ENCODE assay signal across 8 mouse cellular contexts in genomic region chr5:103773100-103773552, GRCm38 (mm10).
DNase-seq lines count a peak whose midpoint lies in the region; ATAC-seq and TF ChIP-seq lines count a peak whose summit lies in the region.

No protein-coding gene starts in this region.

- peaks cover 55% of the 10 kb centered on the region for H3K4me1 ChIP-seq in kidney, postnatal 0 days (replicated peaks; ENCODE audit: insufficient read depth, low read length)

- peak overlapping the region; percentile 92 for H3K27ac ChIP-seq in kidney, postnatal 0 days

- H3K36me3 ChIP-seq in kidney, postnatal 0 days (ENCODE audit: insufficient read depth, low read length) = no peaks in the 10 kb centered on the region

- H3K9me3 ChIP-seq in kidney, postnatal 0 days (replicated peaks; ENCODE audit: low read length) = no peaks in the 10 kb centered on the region

- peak overlapping the region; percentile 51 for H3K4me2 ChIP-seq in kidney, postnatal 0 days (ENCODE audit: low read length)

- DNase-seq in 3134 (ENCODE audit: extremely low read depth, insufficient read length, low spot score) (peak; percentile 47), adipocyte (ENCODE audit: low spot score) (peak; percentile 86)
- peak; percentile 83 for DNase-seq in heart, adult 8-10 months (ENCODE audit: low spot score)
- DNase-seq in kidney, postnatal 0 days (ENCODE audit: low spot score) = peak; percentile 78
- DNase-seq in lung, postnatal 4 days = peak; percentile 51 to 66
- no peak for DNase-seq in cerebellum, postnatal 25 days
- DNase-seq in ovary, adult 18-20 months (ENCODE audit: low spot score) = no peak
- no peak for DNase-seq in ovary, postnatal 14 days (ENCODE audit: low spot score)

- ATAC-seq in kidney, postnatal 0 days (replicated peaks; ENCODE audit: low FRiP score, low read depth) = no peak

- 0 out of 2 replicates have a peak overlapping the region, but pooled peaks have one; percentile 8 for H3K4me3 ChIP-seq in kidney, postnatal 0 days (replicated peaks; ENCODE audit: low read depth, low read length)

- 7% methylated on average over 5 of the region's 5 CpGs for WGBS in kidney, postnatal 0 days

- H3K27me3 ChIP-seq in kidney, postnatal 0 days (ENCODE audit: insufficient read depth, low read length) = no peaks in the 10 kb centered on the region

- peak overlapping the region; percentile 41; the same call in 1 of the 2 replicates for H3K9ac ChIP-seq in kidney, postnatal 0 days (ENCODE audit: low read depth, low read length)

- TF ChIP-seq CTCF in kidney, postnatal 0 days (IDR thresholded peaks at IDR 0.05; ENCODE audit: low read depth) = no peak

Comparison
In these comparisons a context has a peak if more than half of its experiments do, and no peak if none do; other contexts are left out.
1. DNase-seq: peak in 3134 (single experiment), adipocyte (single experiment), heart, adult 8-10 months (single experiment), kidney, postnatal 0 days (single experiment) and lung, postnatal 4 days (2 of 2); none in cerebellum, postnatal 25 days (0 of 2), ovary, adult 18-20 months (single experiment) and ovary, postnatal 14 days (single experiment).